Comparison of ENCODE assay signal across 36 mouse cellular contexts in genomic region chr2:69215242-69215641, GRCm38 (mm10). TPM values are rescaled to one million over a fixed set of nuclear protein-coding genes. Genes with fewer than 3 reads are reported as not detected.
DNase-seq lines count a peak whose midpoint lies in the region; ATAC-seq and TF ChIP-seq lines count a peak whose summit lies in the region.
"Had no signal": no experiment of that assay in that cellular context is flagged by ENCODE, and none has a peak within 500 bp of the region (broad histone marks: within the 10 kb centered on the region; RNA-seq: fewer than 3 reads in every experiment).

No protein-coding gene starts in this region.

- ATAC-seq in limb, embryonic 14.5 days (ENCODE audit: low FRiP score, low read depth) = no peak
- ATAC-seq in megakaryocyte-erythroid progenitor cell, adult 5-6 weeks (replicated peaks; ENCODE audit: low FRiP score, low TSS enrichment, poor library complexity, severe bottlenecking) = no peak
- ATAC-seq in intestine, embryonic 15.5 days = no peak
- ATAC-seq: forebrain, embryonic 13.5 days had no signal

- no peak for TF ChIP-seq POLR2A in kidney, adult 2 months (IDR thresholded peaks at IDR 0.05; ENCODE audit: low read depth, low read length)
- no peak for TF ChIP-seq POLR2A in limb, embryonic 14.5 days (IDR thresholded peaks at IDR 0.05; ENCODE audit: borderline replicate concordance, extremely low read depth, insufficient read depth, insufficient read length)

- no peak overlapping the region for H3K4me2 ChIP-seq in limb, embryonic 14.5 days (replicated peaks; ENCODE audit: low read depth, low read length, severe bottlenecking)
- H3K4me2 ChIP-seq in intestine, embryonic 15.5 days (replicated peaks) = no peak overlapping the region
- H3K4me2 ChIP-seq: forebrain, embryonic 13.5 days; heart, embryonic 11.5 days; hindbrain, embryonic 15.5 days; limb, embryonic 15.5 days; liver, embryonic 13.5 days; midbrain, embryonic 11.5 days had no signal

- WGBS in kidney, adult 2 months = 29% methylated on average over 7 of the region's 7 CpGs
- WGBS in limb, embryonic 14.5 days = 69% methylated on average over 7 of the region's 7 CpGs
- WGBS in limb, embryonic 10.5 days = 86% methylated on average over 7 of the region's 7 CpGs
- 61% methylated on average over 7 of the region's 7 CpGs for WGBS in intestine, embryonic 15.5 days

- TF ChIP-seq CTCF in kidney, adult 2 months (conservative IDR thresholded peaks at IDR 0.05; ENCODE audit: insufficient read depth, insufficient read length, low read depth, low read length) = no peak

- DNase-seq in kidney, adult 2 months = peak; percentile 20
- no peak for DNase-seq in kidney, postnatal 36 days
- DNase-seq in limb, embryonic 14.5 days (ENCODE audit: low spot score) = peak; percentile 19
- DNase-seq in limb, embryonic 10.5 days (ENCODE audit: low spot score) = no peak
- DNase-seq in MN1 (ENCODE audit: low spot score) = peak; percentile 56
- peak; percentile 41 for DNase-seq in Muller cell, postnatal 12 days (ENCODE audit: inconsistent ontology term)
- DNase-seq: adrenal gland, postnatal 10 days; B cell, adult 2 months; cerebellum, adult 11-12 months; cerebellum, postnatal 10 days; gastrocnemius, adult 2 months; gastrocnemius, postnatal 36 days; heart, adult 18-20 months; heart, postnatal 36 days; kidney, postnatal 14 days; liver, embryonic 13.5 days; lung, adult 18-20 months; lung, postnatal 10 days; right cerebral cortex, adult 18-20 months; spleen, adult 18-20 months; thymus, postnatal 14 days had no signal

- no peaks in the 10 kb centered on the region for H3K9me3 ChIP-seq in limb, embryonic 14.5 days (ENCODE audit: control insufficient read depth, low read length)
- H3K9me3 ChIP-seq in limb, embryonic 10.5 days (replicated peaks) = no peaks in the 10 kb centered on the region
- no peaks in the 10 kb centered on the region for H3K9me3 ChIP-seq in intestine, embryonic 15.5 days
- H3K9me3 ChIP-seq: forebrain, embryonic 13.5 days; hindbrain, embryonic 15.5 days; limb, embryonic 15.5 days; liver, embryonic 13.5 days had no signal

- H3K4me3 ChIP-seq in kidney, adult 2 months (ENCODE audit: insufficient read depth, low read depth, low read length) = no peak overlapping the region
- H3K4me3 ChIP-seq in limb, embryonic 14.5 days (replicated peaks; ENCODE audit: low read length) = no peak overlapping the region
- no peak overlapping the region for H3K4me3 ChIP-seq in limb, embryonic 10.5 days
- H3K4me3 ChIP-seq in intestine, embryonic 15.5 days (replicated peaks) = no peak overlapping the region
- H3K4me3 ChIP-seq: forebrain, embryonic 13.5 days; gastrocnemius, adult 2 months; hindbrain, embryonic 15.5 days; layer of hippocampus, adult 2 months; left cerebral cortex, adult 2 months; limb, embryonic 15.5 days; liver, embryonic 13.5 days had no signal

- no peaks in the 10 kb centered on the region for H3K36me3 ChIP-seq in kidney, adult 2 months (ENCODE audit: control insufficient read depth, insufficient read depth, low read length)
- no peaks in the 10 kb centered on the region for H3K36me3 ChIP-seq in limb, embryonic 14.5 days (ENCODE audit: control insufficient read depth, insufficient read depth, low read length)
- no peaks in the 10 kb centered on the region for H3K36me3 ChIP-seq in limb, embryonic 10.5 days
- no peaks in the 10 kb centered on the region for H3K36me3 ChIP-seq in intestine, embryonic 15.5 days
- H3K36me3 ChIP-seq: hindbrain, embryonic 15.5 days; limb, embryonic 15.5 days; liver, embryonic 13.5 days had no signal

- no peaks in the 10 kb centered on the region for H3K27me3 ChIP-seq in kidney, adult 2 months (replicated peaks; ENCODE audit: control insufficient read depth, insufficient read depth, low read length)
- H3K27me3 ChIP-seq in limb, embryonic 14.5 days (ENCODE audit: control insufficient read depth, insufficient read depth, low read length) = no peaks in the 10 kb centered on the region
- no peaks in the 10 kb centered on the region for H3K27me3 ChIP-seq in limb, embryonic 10.5 days (ENCODE audit: low read depth, poor library complexity, severe bottlenecking)
- no peaks in the 10 kb centered on the region for H3K27me3 ChIP-seq in intestine, embryonic 15.5 days (replicated peaks)
- H3K27me3 ChIP-seq: forebrain, embryonic 13.5 days; hindbrain, embryonic 15.5 days; limb, embryonic 15.5 days; liver, embryonic 13.5 days had no signal

- no peaks in the 10 kb centered on the region for H3K4me1 ChIP-seq in kidney, adult 2 months (ENCODE audit: control insufficient read depth, insufficient read depth, low read length)
- H3K4me1 ChIP-seq in limb, embryonic 14.5 days (ENCODE audit: control insufficient read depth, insufficient read depth, low read length) = no peaks in the 10 kb centered on the region
- H3K4me1 ChIP-seq in limb, embryonic 10.5 days = 0 out of 2 replicates have a peak, but pooled peaks cover 3% of the 10 kb centered on the region
- no peaks in the 10 kb centered on the region for H3K4me1 ChIP-seq in intestine, embryonic 15.5 days (replicated peaks)
- H3K4me1 ChIP-seq: limb, embryonic 15.5 days; liver, embryonic 13.5 days had no signal

- no peak overlapping the region for H3K9ac ChIP-seq in limb, embryonic 14.5 days (ENCODE audit: low read depth, low read length, severe bottlenecking)
- H3K9ac ChIP-seq in intestine, embryonic 15.5 days = no peak overlapping the region
- H3K9ac ChIP-seq: forebrain, embryonic 13.5 days; hindbrain, embryonic 15.5 days; limb, embryonic 15.5 days; liver, embryonic 13.5 days had no signal

- no peak overlapping the region for H3K27ac ChIP-seq in kidney, adult 2 months (ENCODE audit: insufficient read depth, low read depth, low read length)
- no peak overlapping the region for H3K27ac ChIP-seq in limb, embryonic 14.5 days (replicated peaks; ENCODE audit: low read depth, low read length)
- no peak overlapping the region for H3K27ac ChIP-seq in limb, embryonic 10.5 days
- no peak overlapping the region for H3K27ac ChIP-seq in intestine, embryonic 15.5 days
- H3K27ac ChIP-seq: forebrain, embryonic 13.5 days; gastrocnemius, adult 2 months; hindbrain, embryonic 15.5 days; layer of hippocampus, adult 2 months; left cerebral cortex, adult 2 months; limb, embryonic 15.5 days; liver, embryonic 13.5 days had no signal

RNA-seq across cellular contexts. Expression of gene G6pc2, which starts 4.4 kb away (rescaled TPM):
- 0.56 and 0.89 TPM in 2 replicates for polyA plus RNA-seq in kidney, adult 2 months (2012; rRNA removed)
- polyA plus RNA-seq in limb, embryonic 14.5 days (2012; rRNA removed) = 0.06 and 0.10 TPM in 2 replicates
- 0.10 and 0.29 TPM in 2 replicates for polyA plus RNA-seq in limb, embryonic 14.5 days (2014; fragmentation: Nextera tagmentation; extraction: Ambion mirVana)
- 0.25 and 0.41 TPM in 2 replicates for polyA plus RNA-seq in limb, embryonic 10.5 days (2016; fragmentation: Nextera tagmentation; extraction: Ambion mirVana)
- not detected in 2 replicates for total RNA-seq in megakaryocyte-erythroid progenitor cell, adult 5-6 weeks (2014; fragmentation: Nextera tagmentation)
- not detected in 2 replicates for total RNA-seq in megakaryocyte-erythroid progenitor cell, adult 5-6 weeks (2017)
- polyA plus RNA-seq in intestine, embryonic 15.5 days (2015; fragmentation: Nextera tagmentation; extraction: Ambion mirVana) = 0.73 and 0.90 TPM in 2 replicates
- total RNA-seq: adrenal gland, postnatal 10 days; common myeloid progenitor, adult 5-6 weeks; gastrocnemius, adult 2 months; gastrocnemius, postnatal 36 days; heart, adult 18-20 months; heart, postnatal 36 days; layer of hippocampus, adult 2 months; layer of hippocampus, postnatal 14 days; left cerebral cortex, adult 2 months; left cerebral cortex, postnatal 36 days had no signal
- polyA plus RNA-seq: forebrain, embryonic 13.5 days; frontal cortex, adult 2 months; heart, embryonic 16.5 days; limb, embryonic 15.5 days; liver, embryonic 13.5 days; midbrain, embryonic 11.5 days; urinary bladder, adult 2 months had no signal

RNA-seq across cellular contexts. Expression of gene Spc25, which starts 9.2 kb away (rescaled TPM):
- 7.3 and 9.3 TPM in 2 replicates for polyA plus RNA-seq in kidney, adult 2 months (2012; rRNA removed)
- 38.1 and 58.4 TPM in 2 replicates for polyA plus RNA-seq in limb, embryonic 14.5 days (2012; rRNA removed)
- 129 and 137 TPM in 2 replicates for polyA plus RNA-seq in limb, embryonic 14.5 days (2014; fragmentation: Nextera tagmentation; extraction: Ambion mirVana)
- 173 and 207 TPM in 2 replicates for polyA plus RNA-seq in limb, embryonic 10.5 days (2016; fragmentation: Nextera tagmentation; extraction: Ambion mirVana)
- 46.4 and 64.2 TPM in 2 replicates for total RNA-seq in megakaryocyte-erythroid progenitor cell, adult 5-6 weeks (2014; fragmentation: Nextera tagmentation)
- total RNA-seq in megakaryocyte-erythroid progenitor cell, adult 5-6 weeks (2017) = 88.6 and 110 TPM in 2 replicates
- 120 and 135 TPM in 2 replicates for polyA plus RNA-seq in intestine, embryonic 15.5 days (2015; fragmentation: Nextera tagmentation; extraction: Ambion mirVana)

Comparison
In these comparisons a context has a peak if more than half of its experiments do, and no peak if none do; other contexts are left out.
1. DNase-seq: peak in kidney, adult 2 months (single experiment), limb, embryonic 14.5 days (single experiment), MN1 (single experiment) and Muller cell, postnatal 12 days (single experiment); none in kidney, postnatal 36 days (0 of 2) and limb, embryonic 10.5 days (single experiment).